In genomic region chr8:8168674-8169073, GRCm38 (mm10) we compare ENCODE assay signal across 15 mouse cellular contexts.
"Had no signal": no experiment of that assay in that cellular context is flagged by ENCODE, and none has a peak within 500 bp of the region (broad histone marks: within the 10 kb centered on the region; RNA-seq: fewer than 3 reads in every experiment).

No protein-coding gene starts in this region.

- H3K36me3 ChIP-seq: neural tube, embryonic 15.5 days; stomach, embryonic 15.5 days had no signal

- H3K9ac ChIP-seq: neural tube, embryonic 15.5 days; stomach, embryonic 15.5 days had no signal

- H3K4me1 ChIP-seq: neural tube, embryonic 15.5 days; stomach, embryonic 15.5 days had no signal

- H3K27me3 ChIP-seq: neural tube, embryonic 15.5 days; stomach, embryonic 15.5 days had no signal

- H3K9me3 ChIP-seq: neural tube, embryonic 15.5 days; stomach, embryonic 15.5 days had no signal

- H3K4me3 ChIP-seq: neural tube, embryonic 15.5 days; stomach, embryonic 15.5 days had no signal

- DNase-seq: retina, postnatal 1 day; right cerebral cortex, adult 18-20 months; right cerebral cortex, postnatal 14 days; right cerebral cortex, postnatal 25 days; right cerebral cortex, postnatal 4 days; spleen, adult 18-20 months; thymus, adult 18-20 months; thymus, adult 2 months; thymus, postnatal 14 days; thymus, postnatal 25 days; thymus, postnatal 36 days; thymus, postnatal 4 days had no signal

- H3K4me2 ChIP-seq: neural tube, embryonic 15.5 days; stomach, embryonic 15.5 days had no signal

- H3K27ac ChIP-seq: neural tube, embryonic 15.5 days; stomach, embryonic 15.5 days; stomach, postnatal 0 days had no signal
